Mouse (Mus musculus) ES-Bruce4 (cell line): ENCODE measurements around the gene Abcc12.

Source experiments
- CTCF ChIP-seq: IDR thresholded peaks from one replicate; pipeline ENCODE4 v1.8.1; 2011; ENCODE audit warnings: low read depth, low read length
- EP300 ChIP-seq: IDR thresholded peaks from 2 replicates; pipeline ENCODE4 v1.6.1; 2011; ENCODE audit warnings: low read depth, low read length; ENCODE audit not compliant: insufficient read depth
- POLR2A ChIP-seq: IDR thresholded peaks from one replicate; pipeline ENCODE4 v1.8.1; 2011; ENCODE audit warnings: low read length; ENCODE audit not compliant: insufficient read depth

GRCm38 (mm10) chr8:86484244-86484643, 96.2 kb downstream of the Abcc12 start:
- TF ChIP-seq CTCF, result no peak
- no peak for TF ChIP-seq EP300
- no peak for TF ChIP-seq POLR2A
